Mouse (Mus musculus): ENCODE measurements around the gene Rgs6. TPM values are rescaled to one million over a fixed set of nuclear protein-coding genes. Genes with fewer than 3 reads are reported as not detected.

Rgs6 gene
- polyA plus RNA-seq, 1 experiment, result 16.8 TPM

- WGBS, result 72% methylated on average over 3 of the region's 4 CpGs
- H3K27me3 ChIP-seq (ENCODE audit: control insufficient read depth, insufficient read depth, low read length), result no peaks in the 10 kb centered on the region
- H3K4me1 ChIP-seq (ENCODE audit: control insufficient read depth, insufficient read depth, low read length), result peaks cover 3% of the 10 kb centered on the region
- H3K4me3 ChIP-seq (replicated peaks; ENCODE audit: insufficient read depth, low read depth, low read length), result no peak overlapping the region
- no peak for TF ChIP-seq CTCF (IDR thresholded peaks at IDR 0.05; ENCODE audit: borderline replicate concordance, insufficient read depth, low read depth, low read length)
- TF ChIP-seq POLR2A (IDR thresholded peaks at IDR 0.05; ENCODE audit: borderline replicate concordance, insufficient read depth, low read length), result no peak
- no peak for DNase-seq
- H3K27ac ChIP-seq (ENCODE audit: insufficient read depth, low read length), result no peak overlapping the region
These were observed 495.3 kb downstream of the Rgs6 start for GRCm38 (mm10) chr12:83083427-83083826.

GRCm38 (mm10) chr12:83084614-83085013 is 496.5 kb downstream of the Rgs6 start:
- no peak for TF ChIP-seq CTCF (IDR thresholded peaks at IDR 0.05; ENCODE audit: borderline replicate concordance, insufficient read depth, low read depth, low read length)
- no peak for TF ChIP-seq POLR2A (IDR thresholded peaks at IDR 0.05; ENCODE audit: borderline replicate concordance, insufficient read depth, low read length)
- no peak for DNase-seq
- H3K4me1 ChIP-seq (ENCODE audit: control insufficient read depth, insufficient read depth, low read length), result peaks cover 3% of the 10 kb centered on the region
- WGBS, result 93% methylated on average over 5 of the region's 5 CpGs
- H3K27me3 ChIP-seq (ENCODE audit: control insufficient read depth, insufficient read depth, low read length), result no peaks in the 10 kb centered on the region
- H3K4me3 ChIP-seq (replicated peaks; ENCODE audit: insufficient read depth, low read depth, low read length), result no peak overlapping the region
- H3K27ac ChIP-seq (ENCODE audit: insufficient read depth, low read length), result no peak overlapping the region

- H3K27me3 ChIP-seq (ENCODE audit: control insufficient read depth, insufficient read depth, low read length), result no peaks in the 10 kb centered on the region
- no peak overlapping the region for H3K4me3 ChIP-seq (replicated peaks; ENCODE audit: insufficient read depth, low read depth, low read length)
- TF ChIP-seq POLR2A (IDR thresholded peaks at IDR 0.05; ENCODE audit: borderline replicate concordance, insufficient read depth, low read length) (no peak), CTCF (IDR thresholded peaks at IDR 0.05; ENCODE audit: borderline replicate concordance, insufficient read depth, low read depth, low read length) (no peak)
- WGBS, result 91% methylated on average over 4 of the region's 4 CpGs
- H3K4me1 ChIP-seq (ENCODE audit: control insufficient read depth, insufficient read depth, low read length), result no peaks in the 10 kb centered on the region
- DNase-seq, result no peak
- H3K27ac ChIP-seq (ENCODE audit: insufficient read depth, low read length), result no peak overlapping the region
These were observed 498.9 kb downstream of the Rgs6 start for GRCm38 (mm10) chr12:83087010-83087409.

- no peak overlapping the region for H3K4me3 ChIP-seq (replicated peaks; ENCODE audit: insufficient read depth, low read depth, low read length)
- H3K27ac ChIP-seq (ENCODE audit: insufficient read depth, low read length), result no peak overlapping the region
- no peak for DNase-seq
- no peaks in the 10 kb centered on the region for H3K27me3 ChIP-seq (ENCODE audit: control insufficient read depth, insufficient read depth, low read length)
- H3K4me1 ChIP-seq (ENCODE audit: control insufficient read depth, insufficient read depth, low read length), result no peaks in the 10 kb centered on the region
- 77% methylated on average over 7 of the region's 7 CpGs for WGBS
- no peak for TF ChIP-seq CTCF (IDR thresholded peaks at IDR 0.05; ENCODE audit: borderline replicate concordance, insufficient read depth, low read depth, low read length)
These were observed 499.5 kb downstream of the Rgs6 start for GRCm38 (mm10) chr12:83087555-83087954.

GRCm38 (mm10) chr12:83092001-83092400 is 503.9 kb downstream of the Rgs6 start:
- no peaks in the 10 kb centered on the region for H3K4me1 ChIP-seq (ENCODE audit: control insufficient read depth, insufficient read depth, low read length)
- TF ChIP-seq POLR2A (IDR thresholded peaks at IDR 0.05; ENCODE audit: borderline replicate concordance, insufficient read depth, low read length) (no peak), CTCF (IDR thresholded peaks at IDR 0.05; ENCODE audit: borderline replicate concordance, insufficient read depth, low read depth, low read length) (no peak)
- H3K27ac ChIP-seq (ENCODE audit: insufficient read depth, low read length), result no peak overlapping the region
- H3K4me3 ChIP-seq (replicated peaks; ENCODE audit: insufficient read depth, low read depth, low read length), result no peak overlapping the region
- no peak for DNase-seq
- WGBS, result 90% methylated on average over 7 of the region's 7 CpGs
- H3K27me3 ChIP-seq (ENCODE audit: control insufficient read depth, insufficient read depth, low read length), result no peaks in the 10 kb centered on the region

GRCm38 (mm10) chr12:83097787-83098186 is 509.7 kb downstream of the Rgs6 start:
- Histone ChIP-seq H3K27me3 (ENCODE audit: control insufficient read depth, insufficient read depth, low read length) (no peaks in the 10 kb centered on the region), H3K4me3 (replicated peaks; ENCODE audit: insufficient read depth, low read depth, low read length) (no peak overlapping the region), H3K27ac (ENCODE audit: insufficient read depth, low read length) (no peak overlapping the region), H3K4me1 (ENCODE audit: control insufficient read depth, insufficient read depth, low read length) (peaks cover 15% of the 10 kb centered on the region)
- no peak for DNase-seq
- no peak for TF ChIP-seq CTCF (IDR thresholded peaks at IDR 0.05; ENCODE audit: borderline replicate concordance, insufficient read depth, low read depth, low read length)
- TF ChIP-seq POLR2A (IDR thresholded peaks at IDR 0.05; ENCODE audit: borderline replicate concordance, insufficient read depth, low read length), result no peak
- 89% methylated on average over 1 of the region's 1 CpGs for WGBS

- peak; percentile 38 to 48 for DNase-seq
- Histone ChIP-seq H3K27ac (ENCODE audit: insufficient read depth, low read length) (peak overlapping the region; percentile 33; the same call in 1 of the 2 replicates), H3K4me1 (ENCODE audit: control insufficient read depth, insufficient read depth, low read length) (peaks cover 15% of the 10 kb centered on the region), H3K4me3 (replicated peaks; ENCODE audit: insufficient read depth, low read depth, low read length) (no peak overlapping the region), H3K27me3 (ENCODE audit: control insufficient read depth, insufficient read depth, low read length) (no peaks in the 10 kb centered on the region)
- TF ChIP-seq POLR2A (IDR thresholded peaks at IDR 0.05; ENCODE audit: borderline replicate concordance, insufficient read depth, low read length) (no peak), CTCF (IDR thresholded peaks at IDR 0.05; ENCODE audit: borderline replicate concordance, insufficient read depth, low read depth, low read length) (no peak)
- WGBS, result 27% methylated on average over 10 of the region's 10 CpGs
These were observed 510.7 kb downstream of the Rgs6 start for GRCm38 (mm10) chr12:83098646-83099371.

- H3K27ac ChIP-seq (ENCODE audit: insufficient read depth, low read length), result no peak overlapping the region
- 96% methylated on average over 2 of the region's 2 CpGs for WGBS
These were observed 511.8 kb downstream of the Rgs6 start for GRCm38 (mm10) chr12:83099920-83100319.

More at GRCm38 (mm10) chr12:83099920-83100319, 511.8 kb downstream of the Rgs6 start:
- peak; percentile 9; the same call in 1 of the 2 replicates for TF ChIP-seq CTCF (IDR thresholded peaks at IDR 0.05; ENCODE audit: borderline replicate concordance, insufficient read depth, low read depth, low read length)
- TF ChIP-seq POLR2A (IDR thresholded peaks at IDR 0.05; ENCODE audit: borderline replicate concordance, insufficient read depth, low read length), result no peak
- Histone ChIP-seq H3K4me3 (replicated peaks; ENCODE audit: insufficient read depth, low read depth, low read length) (no peak overlapping the region), H3K4me1 (ENCODE audit: control insufficient read depth, insufficient read depth, low read length) (peaks cover 15% of the 10 kb centered on the region), H3K27me3 (ENCODE audit: control insufficient read depth, insufficient read depth, low read length) (no peaks in the 10 kb centered on the region)
- no peak for DNase-seq

Measured in cerebellum, adult 2 months (tissue).